Mouse (Mus musculus): ENCODE measurements around the gene Mtg1.

Mtg1 gene

DNA sequence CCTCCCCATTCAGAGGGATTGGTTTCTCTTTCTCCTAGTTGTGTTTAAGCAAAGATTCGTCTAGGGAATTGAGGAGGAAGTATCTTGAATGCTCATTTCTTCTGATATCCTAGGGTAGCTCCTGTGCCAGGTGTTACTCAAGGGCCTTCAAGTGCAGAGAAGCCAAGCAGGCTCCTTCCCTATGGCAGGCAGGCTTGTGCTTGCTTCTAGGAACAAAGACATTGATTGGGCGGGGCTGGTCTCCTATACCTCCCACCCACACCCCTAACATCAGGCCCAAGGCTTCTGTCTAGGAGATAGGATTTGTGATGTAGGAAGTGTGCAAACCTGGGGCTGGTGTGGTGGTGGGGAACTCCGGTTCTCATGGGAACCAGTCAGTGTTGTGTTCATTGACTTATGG lies 10.4 kb upstream of the Mtg1 start:
- in situ Hi-C loops (cut with MboI): loop anchor here (25.0 kb wide), 1 partner anchor 890 kb away; the partner anchor contains the start of gene Pwwp2b

DNA sequence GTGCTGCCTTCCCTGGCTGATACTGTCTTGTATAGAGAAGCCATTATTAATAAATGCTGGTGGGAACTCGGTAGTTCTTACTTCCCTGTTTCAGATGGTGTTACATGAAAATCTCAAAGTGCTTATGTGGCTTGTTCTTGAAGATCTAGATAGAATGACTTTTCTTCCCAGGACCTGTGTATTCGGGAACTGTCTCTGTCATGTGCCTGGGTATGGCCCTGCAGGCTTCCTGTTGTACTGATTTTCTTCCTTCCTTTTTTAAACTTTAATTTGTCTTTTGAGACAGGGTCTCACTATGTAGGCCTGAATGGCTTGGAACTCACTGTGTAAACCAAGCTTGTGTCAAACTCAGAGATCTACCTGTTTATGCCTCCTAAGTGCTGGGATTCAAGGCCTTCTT lies 9.5 kb upstream of the Mtg1 start:
- in situ Hi-C loops (cut with MboI): loop anchor here (25.0 kb wide), 1 partner anchor 891 kb away; the partner anchor contains the start of gene Pwwp2b

GRCm38 (mm10) chr7:140132184-140132583 lies 5.2 kb upstream of the Mtg1 start:
- in situ Hi-C loops (cut with MboI): loop anchor here (25.0 kb wide), 1 partner anchor 895 kb away; the partner anchor contains the start of gene Pwwp2b

GRCm38 (mm10) chr7:140134033-140134432 lies 3.3 kb upstream of the Mtg1 start:
- in situ Hi-C loops (cut with MboI): loop anchor here (25.0 kb wide), 1 partner anchor 897 kb away; the partner anchor contains the start of gene Pwwp2b

DNA sequence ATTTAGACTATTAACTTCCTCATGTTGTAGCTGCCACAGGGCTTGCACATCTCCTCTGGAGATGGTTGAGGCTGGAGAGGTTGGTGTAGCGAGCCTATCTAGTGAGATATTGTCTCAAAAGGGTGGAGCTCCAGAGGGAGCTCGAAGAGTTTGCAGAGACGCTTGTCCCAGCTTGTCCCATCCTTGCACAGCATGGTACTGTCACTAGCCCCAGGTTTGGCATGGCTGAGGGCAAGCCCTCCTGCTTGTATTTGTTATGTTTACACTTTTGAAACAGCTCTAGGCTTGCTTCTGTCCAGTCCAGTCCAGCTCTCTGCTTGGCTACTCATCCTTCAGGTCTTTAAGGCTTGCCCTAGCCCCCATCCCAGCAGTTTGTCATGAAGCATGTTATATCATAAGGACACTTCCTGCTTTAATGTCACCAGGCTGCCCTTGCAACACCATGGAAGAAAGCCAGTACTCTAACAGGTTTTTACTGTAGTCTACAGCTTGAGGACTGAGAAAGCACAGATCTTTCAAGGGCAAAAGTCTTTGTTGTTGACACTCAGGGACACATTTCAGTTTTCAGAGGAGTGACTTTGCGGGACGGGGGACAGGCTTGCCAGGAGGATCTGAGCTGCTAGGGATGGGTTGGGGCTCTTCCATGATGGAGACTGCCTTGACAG lies 2.1 kb upstream of the Mtg1 start:
- in situ Hi-C loops (cut with MboI): loop anchor here (25.0 kb wide), 1 partner anchor 898 kb away; the partner anchor contains the start of gene Pwwp2b

- in situ Hi-C loops (cut with MboI): loop anchor here (25.0 kb wide), 1 partner anchor 901 kb away; the partner anchor contains the start of gene Pwwp2b
Observed at GRCm38 (mm10) chr7:140138021-140138310, 602 bp downstream of the Mtg1 start.

DNA sequence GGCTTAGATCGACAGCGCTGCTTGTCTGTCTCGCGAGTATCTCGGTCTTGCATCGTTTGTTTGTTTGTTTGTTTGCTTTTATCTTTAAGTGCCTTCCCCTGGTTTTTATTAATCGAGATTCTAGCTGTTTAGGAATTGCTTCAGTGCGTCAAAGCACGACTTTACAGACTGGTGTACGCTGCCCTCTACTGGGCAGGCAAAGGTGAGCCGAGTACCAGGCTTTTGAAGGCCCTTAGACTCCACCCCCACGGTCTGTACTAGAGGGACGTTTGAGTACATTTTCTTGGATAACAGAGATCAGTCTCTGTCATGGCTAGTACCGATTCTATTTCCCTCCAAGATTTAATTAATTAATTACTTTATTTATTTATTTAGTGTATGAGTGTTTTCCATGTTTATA lies 4.0 kb downstream of the Mtg1 start:
- in situ Hi-C loops (cut with MboI): loop anchor here (25.0 kb wide), 1 partner anchor 904 kb away; the partner anchor contains the start of gene Pwwp2b

GRCm38 (mm10) chr7:140144550-140144949 lies 7.2 kb downstream of the Mtg1 start:
- in situ Hi-C loops (cut with MboI): loop anchor here (25.0 kb wide), 1 partner anchor 907 kb away; the partner anchor contains the start of gene Pwwp2b

- in situ Hi-C loops (cut with MboI): no loop called here
Observed at GRCm38 (mm10) chr7:140153383-140153782, 16.0 kb downstream of the Mtg1 start.

DNA sequence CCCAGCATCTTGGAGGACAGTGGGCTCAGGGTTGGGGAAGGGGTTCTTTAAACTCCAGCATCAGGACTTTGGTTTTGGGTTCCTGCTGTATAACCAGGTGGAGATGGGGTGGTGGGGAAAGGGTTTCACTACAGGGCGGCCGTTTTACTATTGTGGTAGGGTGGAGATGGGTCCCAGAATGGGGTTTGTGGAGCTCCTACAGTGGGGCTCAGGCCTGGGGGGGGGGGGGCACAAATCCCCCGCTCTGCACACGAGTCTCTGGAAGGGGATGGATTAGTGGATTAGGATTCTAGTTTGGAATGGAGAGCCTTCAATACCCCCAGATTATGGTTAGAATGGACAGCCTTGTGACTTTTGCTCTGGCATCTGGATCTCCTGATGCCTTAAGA lies 16.5 kb downstream of the Mtg1 start:
- in situ Hi-C loops (cut with MboI): no loop called here

DNA sequence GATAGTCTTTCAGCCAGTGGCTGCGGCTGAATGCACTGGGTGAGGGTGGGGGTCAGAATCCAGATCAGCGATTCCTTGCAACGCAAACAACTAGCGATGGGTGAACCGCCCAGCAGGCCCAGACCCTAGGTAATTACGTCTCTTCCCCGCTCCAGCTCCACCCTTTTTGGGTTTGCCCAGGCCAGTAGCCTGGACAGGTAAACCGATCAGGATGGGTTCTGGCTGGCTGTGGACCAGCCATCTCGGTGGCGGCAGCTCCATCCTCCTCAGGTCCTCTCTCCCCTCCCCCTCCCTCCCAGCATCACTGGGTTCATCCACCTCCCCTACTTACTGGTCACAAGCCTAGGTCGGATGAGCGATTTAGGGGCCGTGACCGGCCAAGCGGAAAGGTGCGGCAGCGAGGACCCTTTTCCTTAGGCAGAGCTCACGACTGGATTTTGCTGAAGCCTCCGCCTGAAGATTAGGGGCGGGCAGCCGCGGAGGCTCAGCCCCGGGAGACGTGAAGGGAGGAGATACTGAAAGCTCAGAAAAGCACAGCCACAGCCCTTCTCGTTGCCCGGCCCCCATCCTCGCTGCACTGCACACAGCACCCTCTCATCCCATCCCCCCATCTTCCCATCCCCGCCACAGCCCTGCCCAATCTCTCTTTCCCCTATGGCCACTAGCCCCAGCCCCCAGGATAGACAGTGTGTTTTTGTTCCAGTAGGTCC lies 17.0 kb downstream of the Mtg1 start, which contains the start of gene Sprn:
TSS of gene Sprn (minus strand) at position 660 of the 710 bp plus-strand sequence.
- in situ Hi-C loops (cut with MboI): no loop called here

DNA sequence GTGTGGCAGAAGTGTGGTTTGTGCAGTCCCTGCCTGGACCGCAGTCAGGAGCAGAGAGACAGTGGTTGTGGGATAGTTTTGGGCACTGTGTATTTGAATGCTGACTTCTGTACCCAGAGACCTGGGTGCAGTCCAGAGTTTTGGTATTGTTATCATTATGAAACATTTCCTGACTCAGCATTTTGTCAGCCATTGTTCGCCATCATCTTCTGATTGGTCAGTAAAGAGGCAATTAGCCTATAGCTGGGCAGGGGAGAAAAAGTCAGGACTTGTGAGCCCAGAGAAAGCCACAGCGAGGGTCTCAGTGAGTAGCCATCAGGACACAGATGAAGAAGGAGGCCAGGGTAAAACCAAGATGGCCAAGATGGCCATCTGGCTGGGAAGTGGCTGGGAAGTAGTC lies 23.0 kb downstream of the Mtg1 start:
- in situ Hi-C loops (cut with MboI): no loop called here

- in situ Hi-C loops (cut with MboI): no loop called here
Observed at GRCm38 (mm10) chr7:140164664-140165063, 27.3 kb downstream of the Mtg1 start, which contains the start of gene Olfr522. Gene Olfr522, minus strand, starts transcription at chr7:140164764.

DNA sequence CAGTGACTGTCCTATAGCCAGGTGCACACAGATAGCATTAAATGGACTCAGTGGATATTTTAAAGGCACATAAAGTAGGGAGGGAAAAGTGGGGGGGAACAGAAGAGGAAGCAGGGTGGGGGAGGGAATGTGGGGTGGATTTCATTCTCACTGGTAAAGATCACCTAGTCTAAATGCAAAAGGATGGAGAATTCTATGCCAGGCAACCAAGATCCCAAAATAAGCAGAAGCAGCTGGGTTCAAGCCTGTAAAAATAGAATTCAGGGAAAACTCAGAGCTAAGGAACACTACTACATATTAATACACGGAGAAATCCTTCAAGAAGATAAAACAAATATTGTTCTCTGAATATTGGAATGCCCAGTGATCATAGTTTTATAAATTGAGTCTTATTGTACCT lies 30.6 kb downstream of the Mtg1 start:
- in situ Hi-C loops (cut with MboI): no loop called here

DNA sequence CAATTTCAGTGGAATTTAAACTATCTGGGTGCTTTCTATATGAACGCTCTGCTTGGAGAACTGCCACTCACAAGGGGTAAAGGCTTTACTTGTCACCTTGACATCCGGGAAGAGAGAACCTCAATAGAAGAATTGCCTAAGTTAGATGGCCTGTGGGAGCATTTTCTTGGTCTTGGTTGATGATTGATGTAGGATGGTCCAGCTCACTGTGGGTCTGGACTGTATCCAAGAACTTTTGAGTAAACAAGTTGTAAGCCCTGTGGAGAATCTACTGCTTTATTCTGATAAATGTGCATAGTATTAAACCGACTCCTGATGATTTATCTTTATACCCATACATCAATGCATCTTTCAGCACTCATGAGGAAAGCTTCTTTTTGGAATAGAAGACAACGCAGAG lies 32.0 kb downstream of the Mtg1 start:
- in situ Hi-C loops (cut with MboI): no loop called here

- in situ Hi-C loops (cut with MboI): no loop called here
Observed at GRCm38 (mm10) chr7:140170863-140171262, 33.5 kb downstream of the Mtg1 start.

- in situ Hi-C loops (cut with MboI): no loop called here
Observed at GRCm38 (mm10) chr7:140172936-140173335, 35.6 kb downstream of the Mtg1 start, which contains the start of gene Olfr523. Gene Olfr523, plus strand, starts transcription at chr7:140173217.

GRCm38 (mm10) chr7:140179176-140179575 lies 41.8 kb downstream of the Mtg1 start:
- in situ Hi-C loops (cut with MboI): no loop called here

- in situ Hi-C loops (cut with MboI): no loop called here
Observed at GRCm38 (mm10) chr7:140180692-140181091, 43.3 kb downstream of the Mtg1 start.

DNA sequence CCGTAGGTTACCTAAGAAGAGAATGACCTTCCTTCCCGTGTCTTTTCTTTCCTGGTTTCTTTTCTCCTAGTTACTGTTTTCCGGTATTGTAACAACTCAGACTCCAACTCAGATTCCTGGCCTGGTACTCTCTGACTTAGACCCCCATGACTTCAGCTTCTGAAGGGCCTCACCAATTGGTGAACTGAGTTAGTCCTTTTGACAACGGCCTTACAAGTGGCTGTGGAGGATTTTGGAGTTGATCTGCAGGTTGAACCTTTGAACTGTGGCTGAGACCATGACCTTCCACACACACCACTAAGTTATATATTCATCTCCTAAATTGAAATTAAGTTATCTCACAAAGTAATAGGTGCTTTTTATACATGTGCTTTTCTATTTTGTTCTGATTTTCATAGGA lies 46.8 kb downstream of the Mtg1 start:
- in situ Hi-C loops (cut with MboI): no loop called here

DNA sequence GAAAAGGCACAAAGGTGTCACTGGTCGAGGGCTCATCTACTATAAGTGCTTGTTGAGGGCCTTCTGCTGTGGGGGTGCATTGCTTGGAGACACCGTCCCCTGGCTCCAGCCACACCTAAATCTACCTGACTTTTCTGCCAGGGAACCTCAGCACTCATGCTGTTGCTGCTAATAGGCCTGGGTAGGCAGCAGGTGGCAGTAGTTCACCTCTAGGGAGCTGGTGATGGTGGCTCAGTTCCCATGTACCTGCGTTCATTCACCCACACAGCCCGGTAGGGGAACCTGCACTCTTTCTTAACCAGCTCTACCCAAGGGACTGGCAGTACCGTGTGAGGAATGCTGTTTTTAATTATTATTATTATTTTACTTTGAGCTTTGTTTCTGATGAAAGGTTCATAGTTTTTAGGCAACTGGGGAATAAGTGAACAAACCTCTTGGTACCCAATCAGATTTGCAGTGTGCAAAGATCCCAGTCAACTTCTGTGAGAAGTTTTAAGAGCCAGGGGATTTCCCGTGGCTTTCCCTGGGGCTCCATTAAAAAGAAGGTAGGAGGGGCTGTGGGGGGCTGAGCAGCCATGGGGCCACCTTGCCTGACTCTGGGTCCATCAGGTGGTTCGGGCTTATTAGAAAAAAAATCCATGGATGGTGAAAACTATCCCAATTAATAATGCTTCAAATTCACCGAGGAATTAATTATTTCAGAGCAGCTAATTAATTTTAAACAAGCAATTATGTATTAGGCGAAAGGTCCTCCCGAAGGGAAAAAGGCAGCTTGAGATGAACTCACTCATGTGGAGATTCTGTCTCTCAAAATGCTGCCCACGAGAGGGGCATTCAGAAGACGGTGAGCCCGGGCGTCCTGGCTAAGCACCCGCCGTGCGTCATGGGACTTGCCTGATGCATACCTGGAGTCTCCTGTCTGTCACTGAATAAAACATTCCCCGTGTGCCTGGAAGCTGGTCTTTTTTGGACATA lies 49.6 kb downstream of the Mtg1 start:
- in situ Hi-C loops (cut with MboI): no loop called here

All from mature B cell (primary cell).